ENCODE assay signal across 21 mouse cellular contexts in genomic region chr17:56374851-56375250, GRCm38 (mm10). TPM values are rescaled to one million over a fixed set of nuclear protein-coding genes. Genes with fewer than 3 reads are reported as not detected.
A peak's percentile ranks its signal among the peaks of the same experiment; 100 is the strongest.
DNase-seq lines count a peak whose midpoint lies in the region; ATAC-seq and TF ChIP-seq lines count a peak whose summit lies in the region.
"Had no signal": no experiment of that assay in that cellular context is flagged by ENCODE, and none has a peak within 500 bp of the region (broad histone marks: within the 10 kb centered on the region; RNA-seq: fewer than 3 reads in every experiment).

No protein-coding gene starts in this region.

- DNase-seq in gastrocnemius, adult 2 months, result peak; percentile 75
- DNase-seq in gastrocnemius, postnatal 14 days, result no peak
- peak; percentile 49 for DNase-seq in liver, adult 2 months (ENCODE audit: extremely low read depth, low read depth, low spot score)
- no peak for DNase-seq in liver, embryonic 11.5 days (ENCODE audit: low spot score)
- DNase-seq in lung, postnatal 25 days (ENCODE audit: low spot score), result peak; percentile 20
- DNase-seq: adrenal gland, postnatal 36 days; cerebellum, adult 18-20 months; cerebellum, postnatal 25 days; kidney, adult 18-20 months; right cerebral cortex, adult 18-20 months; thymus, postnatal 25 days had no signal

- TF ChIP-seq CTCF in gastrocnemius, adult 2 months (IDR thresholded peaks at IDR 0.05), result no peak
- TF ChIP-seq CTCF in liver, adult 2 months (IDR thresholded peaks at IDR 0.05; ENCODE audit: low read depth, low read length), result no peak

- ATAC-seq in hindbrain, embryonic 13.5 days (ENCODE audit: low FRiP score), result no peak
- no peak for ATAC-seq in hindbrain, embryonic 16.5 days
- no peak for ATAC-seq in liver, embryonic 11.5 days (replicated peaks; ENCODE audit: low FRiP score)
- ATAC-seq in erythroid progenitor cell, adult 5-6 weeks (replicated peaks; ENCODE audit: low FRiP score, poor library complexity, severe bottlenecking), result no peak
- ATAC-seq: activated CD4-positive, CD25-positive, alpha-beta regulatory T cell, adult 4 months had no signal

- peak overlapping the region; percentile 14; the same call in 1 of the 2 replicates for H3K9ac ChIP-seq in hindbrain, embryonic 13.5 days
- no peak overlapping the region for H3K9ac ChIP-seq in hindbrain, embryonic 16.5 days (ENCODE audit: low read depth, low read length)
- H3K9ac ChIP-seq in liver, adult 2 months (ENCODE audit: low read depth, low read length), result no peak overlapping the region
- H3K9ac ChIP-seq in liver, embryonic 11.5 days (ENCODE audit: low read depth, low read length), result no peak overlapping the region
- H3K9ac ChIP-seq: forebrain, embryonic 12.5 days; limb, embryonic 13.5 days; liver, embryonic 15.5 days had no signal

- no peaks in the 10 kb centered on the region for H3K9me3 ChIP-seq in hindbrain, embryonic 13.5 days
- no peaks in the 10 kb centered on the region for H3K9me3 ChIP-seq in hindbrain, embryonic 16.5 days (ENCODE audit: control insufficient read depth, low read length)
- H3K9me3 ChIP-seq in liver, embryonic 11.5 days (ENCODE audit: control insufficient read depth, low read length), result no peaks in the 10 kb centered on the region
- H3K9me3 ChIP-seq: forebrain, embryonic 12.5 days; G1E; limb, embryonic 13.5 days; liver, embryonic 15.5 days had no signal

- no peaks in the 10 kb centered on the region for H3K79me2 ChIP-seq in liver, adult 2 months (ENCODE audit: control insufficient read depth, insufficient read depth, low read length)

- peaks cover 63% of the 10 kb centered on the region for H3K4me1 ChIP-seq in hindbrain, embryonic 13.5 days (replicated peaks)
- peaks cover 29% of the 10 kb centered on the region for H3K4me1 ChIP-seq in hindbrain, embryonic 16.5 days (ENCODE audit: control insufficient read depth, insufficient read depth, low read depth, low read length)
- peaks cover 10% of the 10 kb centered on the region for H3K4me1 ChIP-seq in liver, adult 2 months (ENCODE audit: control insufficient read depth, insufficient read depth, low read length)
- H3K4me1 ChIP-seq in liver, embryonic 11.5 days (replicated peaks; ENCODE audit: control insufficient read depth, insufficient read depth, low read length), result no peaks in the 10 kb centered on the region; the same call in 1 of the 2 replicates
- H3K4me1 ChIP-seq: limb, embryonic 13.5 days had no signal

- H3K36me3 ChIP-seq in hindbrain, embryonic 13.5 days, result peaks cover 94% of the 10 kb centered on the region
- H3K36me3 ChIP-seq in hindbrain, embryonic 16.5 days (ENCODE audit: control insufficient read depth, insufficient read depth, low read length), result peaks cover 10% of the 10 kb centered on the region; the same call in 1 of the 2 replicates
- no peaks in the 10 kb centered on the region; the same call in 1 of the 2 replicates for H3K36me3 ChIP-seq in liver, adult 2 months (ENCODE audit: control insufficient read depth, insufficient read depth, low read length)
- peaks cover 16% of the 10 kb centered on the region for H3K36me3 ChIP-seq in liver, embryonic 11.5 days (ENCODE audit: control insufficient read depth, insufficient read depth, low read length)

- H3K4me3 ChIP-seq in gastrocnemius, adult 2 months, result no peak overlapping the region
- no peak overlapping the region for H3K4me3 ChIP-seq in hindbrain, embryonic 13.5 days
- no peak overlapping the region for H3K4me3 ChIP-seq in hindbrain, embryonic 16.5 days (ENCODE audit: low read length)
- H3K4me3 ChIP-seq in liver, adult 2 months (ENCODE audit: insufficient read depth, low read depth, low read length), result no peak overlapping the region
- H3K4me3 ChIP-seq in liver, embryonic 11.5 days (ENCODE audit: low read depth, low read length), result no peak overlapping the region
- H3K4me3 ChIP-seq: forebrain, embryonic 12.5 days; limb, embryonic 13.5 days; liver, embryonic 15.5 days had no signal

- peak overlapping the region; percentile 88 for H3K27ac ChIP-seq in gastrocnemius, adult 2 months
- peak overlapping the region; percentile 87; the same call in 1 of the 2 replicates for H3K27ac ChIP-seq in hindbrain, embryonic 13.5 days
- H3K27ac ChIP-seq in hindbrain, embryonic 16.5 days (ENCODE audit: low read depth, low read length), result no peak overlapping the region
- H3K27ac ChIP-seq in liver, adult 2 months (replicated peaks; ENCODE audit: insufficient read depth, low read depth, low read length), result no peak overlapping the region
- no peak overlapping the region for H3K27ac ChIP-seq in liver, embryonic 11.5 days (ENCODE audit: low read depth, low read length)
- H3K27ac ChIP-seq: forebrain, embryonic 12.5 days; kidney, postnatal 0 days; limb, embryonic 13.5 days; liver, embryonic 15.5 days had no signal

- WGBS in hindbrain, embryonic 13.5 days, result 95% methylated on average over 1 of the region's 1 CpGs
- WGBS in hindbrain, embryonic 16.5 days, result 76% methylated on average over 1 of the region's 1 CpGs
- WGBS in liver, adult 2 months, result 76% methylated on average over 1 of the region's 1 CpGs
- 83% methylated on average over 1 of the region's 1 CpGs for WGBS in liver, embryonic 11.5 days

- no peak overlapping the region for H3K4me2 ChIP-seq in hindbrain, embryonic 13.5 days
- no peak overlapping the region for H3K4me2 ChIP-seq in hindbrain, embryonic 16.5 days (ENCODE audit: low read length)
- no peak overlapping the region for H3K4me2 ChIP-seq in liver, embryonic 11.5 days
- H3K4me2 ChIP-seq: forebrain, embryonic 12.5 days; limb, embryonic 13.5 days; liver, embryonic 15.5 days; midbrain, embryonic 11.5 days had no signal

- no peak for TF ChIP-seq POLR2A in liver, adult 2 months (IDR thresholded peaks at IDR 0.05; ENCODE audit: extremely low read depth, insufficient read depth, low read length)

- H3K27me3 ChIP-seq in hindbrain, embryonic 13.5 days, result no peaks in the 10 kb centered on the region
- H3K27me3 ChIP-seq in hindbrain, embryonic 16.5 days (replicated peaks; ENCODE audit: control insufficient read depth, insufficient read depth, low read length), result no peaks in the 10 kb centered on the region
- no peaks in the 10 kb centered on the region for H3K27me3 ChIP-seq in liver, adult 2 months (ENCODE audit: control insufficient read depth, insufficient read depth, low read length)
- no peaks in the 10 kb centered on the region for H3K27me3 ChIP-seq in liver, embryonic 11.5 days (replicated peaks; ENCODE audit: control insufficient read depth, insufficient read depth, low read length)
- H3K27me3 ChIP-seq: forebrain, embryonic 12.5 days; limb, embryonic 13.5 days; liver, embryonic 15.5 days had no signal

- intact Hi-C loops in gastrocnemius, adult 2 months (cut with DNase I), result no loop called here
- intact Hi-C loops in gastrocnemius, postnatal 14 days (cut with DNase I; ENCODE audit: low total_unique reads), result no loop called here

RNA-seq across cellular contexts. Expression of gene Kdm4b, which starts 49.0 kb away (rescaled TPM):
- total RNA-seq in gastrocnemius, adult 2 months (2021), result 10 to 100 TPM; 25.6 to 27.3 TPM
- 10 to 100 TPM; 24.1 to 27.2 TPM for total RNA-seq in gastrocnemius, postnatal 14 days (2021)
- 66.0 and 66.7 TPM in 2 replicates for polyA plus RNA-seq in hindbrain, embryonic 13.5 days (2015; fragmentation: Nextera tagmentation; extraction: Ambion mirVana)
- polyA plus RNA-seq in hindbrain, embryonic 16.5 days (2015; fragmentation: Nextera tagmentation; extraction: Ambion mirVana), result 53.5 and 70.3 TPM in 2 replicates
- 9.5 and 10.4 TPM in 2 replicates for total RNA-seq in liver, adult 2 months (2014; rRNA removed)
- 13.0 and 15.6 TPM in 2 replicates for polyA plus RNA-seq in liver, adult 2 months (2012; rRNA removed)
- polyA plus RNA-seq in liver, embryonic 11.5 days (2014; fragmentation: Nextera tagmentation; extraction: Ambion mirVana), result 21.7 and 24.3 TPM in 2 replicates
- 3.4 and 18.0 TPM in 2 replicates for total RNA-seq in erythroid progenitor cell, adult 5-6 weeks (2015; ENCODE audit: low replicate concordance)
- 3.4 and 8.5 TPM in 2 replicates for total RNA-seq in erythroid progenitor cell, adult 5-6 weeks (2017; ENCODE audit: low replicate concordance)

Comparison
In these comparisons a context has a peak if more than half of its experiments do, and no peak if none do; other contexts are left out.
1. DNase-seq: peak in gastrocnemius, adult 2 months (single experiment), liver, adult 2 months (single experiment) and lung, postnatal 25 days (single experiment); none in gastrocnemius, postnatal 14 days (single experiment) and liver, embryonic 11.5 days (single experiment).
2. H3K27ac ChIP-seq: peak in gastrocnemius, adult 2 months (single experiment) and hindbrain, embryonic 13.5 days (single experiment); none in hindbrain, embryonic 16.5 days (single experiment), liver, adult 2 months (single experiment) and liver, embryonic 11.5 days (single experiment).